Mouse (Mus musculus) forebrain, postnatal 0 days (tissue): ENCODE results near the gene Adad2. TPM values are rescaled to one million over a fixed set of nuclear protein-coding genes. Genes with fewer than 3 reads are reported as not detected.

Experiments used
- ATAC-seq: fragments of 200-750 bp; cut with Nextera tagmentation; 2 replicates; pipeline ENCODE4 v1.8.0; 2017; ENCODE audit warnings: mild to moderate bottlenecking, moderate library complexity
- DNase-seq: peaks from one replicate; pipeline ENCODE4 v3.0.0-alpha.2; 2015
- H3K27ac ChIP-seq: fragments of 300-500 bp; sonication (generic); 2 replicates; pipeline ENCODE4 v1.5.1; 2014; ENCODE audit warnings: low read depth, mild to moderate bottlenecking, antibody characterized with exemption, low read length, moderate library complexity, mixed read lengths
- H3K27me3 ChIP-seq: fragments of 300-500 bp; sonication (generic); 2 replicates; pipeline ENCODE4 v1.6.1; 2014; ENCODE audit warnings: mild to moderate bottlenecking, low read length, mixed read lengths; ENCODE audit not compliant: insufficient read depth
- H3K36me3 ChIP-seq: fragments of 300-500 bp; sonication (generic); 2 replicates; pipeline ENCODE4 v1.6.1; 2014; ENCODE audit warnings: mild to moderate bottlenecking, moderate library complexity; ENCODE audit not compliant: insufficient read depth
- H3K4me1 ChIP-seq: fragments of 300-500 bp; sonication (generic); 2 replicates; pipeline ENCODE4 v1.6.1; 2014; ENCODE audit warnings: antibody characterized with exemption; ENCODE audit not compliant: insufficient read depth
- H3K4me2 ChIP-seq: fragments of 300-500 bp; sonication (generic); 2 replicates; pipeline ENCODE4 v1.6.1; 2014; ENCODE audit warnings: low read depth, mild to moderate bottlenecking, moderate library complexity
- H3K4me3 ChIP-seq: fragments of 300-500 bp; sonication (generic); 2 replicates; pipeline ENCODE4 v1.5.1; 2014; ENCODE audit warnings: low read depth, low read length, mixed read lengths
- H3K9ac ChIP-seq: fragments of 300-500 bp; sonication (generic); 2 replicates; pipeline ENCODE4 v1.6.1; 2014; ENCODE audit warnings: mild to moderate bottlenecking
- H3K9me3 ChIP-seq: fragments of 300-500 bp; sonication (generic); 2 replicates; pipeline ENCODE4 v1.6.1; 2016; ENCODE audit warnings: low read length
- CTCF ChIP-seq: sonication (generic); IDR thresholded peaks from 2 replicates; pipeline ENCODE4 v1.5.1; 2016; ENCODE audit warnings: antibody characterized with exemption, control low read depth, low read depth
- WGBS: fragments of 180-500 bp; shearing (Covaris S2); extraction: QIAGEN DNeasy Blood & Tissue Kit; methylation state at CpG from one replicate; pipeline ENCODE4 v1.1.7; 2014; 5-methylcytosine and 5-hydroxymethylcytosine counted together
- polyA plus RNA-seq: library from polyadenylated mRNA; unstranded; fragments of >200 nt; fragmentation: Nextera tagmentation; extraction: Ambion mirVana; gene quantifications from 2 replicates; pipeline ENCODE4 v1.2.1, GENCODE M21; 2015
- total RNA-seq: library from RNA; depleted of rRNA; stranded (reverse); fragments of >200 nt; gene quantifications from 2 replicates; pipeline ENCODE4 v1.2.3, GENCODE M21; 2014

The Adad2 gene
- total and polyA plus RNA-seq, 2 experiments from 2014 or later, result 0.16 TPM; not detected in 1

DNA sequence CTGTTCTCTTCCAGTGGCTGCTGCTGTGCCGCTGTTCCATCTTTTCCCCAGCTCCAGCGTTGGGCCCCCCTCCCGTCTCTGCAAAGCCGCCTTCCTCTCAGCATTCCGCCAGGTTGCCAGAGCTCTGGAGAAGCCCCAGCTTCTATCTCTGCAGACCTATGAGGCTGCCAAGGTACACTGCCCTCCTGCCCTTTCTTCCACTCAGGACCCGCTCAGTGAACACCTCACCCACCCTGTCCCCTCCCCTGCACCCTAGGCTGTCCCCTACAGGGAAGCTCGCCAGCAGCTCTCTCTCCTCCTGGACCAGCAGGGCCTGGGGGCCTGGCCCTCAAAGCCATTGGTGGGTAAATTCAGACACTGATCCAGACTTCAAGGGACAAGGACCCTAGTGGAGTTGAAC is 3.8 kb downstream of the Adad2 start:
- H3K9ac ChIP-seq, result no peak overlapping the region
- no peaks in the 10 kb centered on the region for H3K27me3 ChIP-seq
- H3K27ac ChIP-seq, result no peak overlapping the region
- no peaks in the 10 kb centered on the region for H3K4me1 ChIP-seq
- 77% methylated on average over 6 of the region's 7 CpGs for WGBS
- TF ChIP-seq CTCF, result no peak
- DNase-seq (no peak), ATAC-seq (no peak)
- no peaks in the 10 kb centered on the region for H3K36me3 ChIP-seq
- H3K4me3 ChIP-seq, result no peak overlapping the region
- H3K9me3 ChIP-seq, result no peaks in the 10 kb centered on the region
- no peak overlapping the region for H3K4me2 ChIP-seq

DNA sequence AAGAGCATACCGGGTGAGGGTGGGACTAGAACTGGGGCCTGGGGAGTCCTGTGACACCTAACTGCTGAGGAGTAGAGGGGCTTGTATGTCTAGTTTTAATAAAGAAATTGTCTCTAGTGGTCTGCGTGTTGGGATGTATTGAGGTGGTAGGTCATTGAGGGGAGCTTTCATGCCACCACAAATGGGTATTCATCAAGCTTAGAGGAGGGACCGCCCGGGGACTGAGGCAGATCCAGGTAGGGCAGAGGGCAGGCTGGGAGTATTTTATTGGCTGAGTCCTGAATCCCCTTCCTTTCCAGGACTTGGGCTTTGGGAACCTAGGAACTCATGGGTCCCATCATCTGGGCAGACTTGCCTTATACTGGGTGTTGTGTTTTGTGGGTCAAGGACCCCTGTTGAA is 4.3 kb downstream of the Adad2 start:
- Histone ChIP-seq H3K27me3 (no peaks in the 10 kb centered on the region), H3K4me3 (no peak overlapping the region), H3K4me1 (no peaks in the 10 kb centered on the region), H3K9ac (no peak overlapping the region), H3K36me3 (no peaks in the 10 kb centered on the region), H3K9me3 (no peaks in the 10 kb centered on the region), H3K27ac (no peak overlapping the region), H3K4me2 (no peak overlapping the region)
- WGBS, result 88% methylated on average over 4 of the region's 4 CpGs
- no peak for ATAC-seq
- no peak for DNase-seq
- no peak for TF ChIP-seq CTCF

DNA sequence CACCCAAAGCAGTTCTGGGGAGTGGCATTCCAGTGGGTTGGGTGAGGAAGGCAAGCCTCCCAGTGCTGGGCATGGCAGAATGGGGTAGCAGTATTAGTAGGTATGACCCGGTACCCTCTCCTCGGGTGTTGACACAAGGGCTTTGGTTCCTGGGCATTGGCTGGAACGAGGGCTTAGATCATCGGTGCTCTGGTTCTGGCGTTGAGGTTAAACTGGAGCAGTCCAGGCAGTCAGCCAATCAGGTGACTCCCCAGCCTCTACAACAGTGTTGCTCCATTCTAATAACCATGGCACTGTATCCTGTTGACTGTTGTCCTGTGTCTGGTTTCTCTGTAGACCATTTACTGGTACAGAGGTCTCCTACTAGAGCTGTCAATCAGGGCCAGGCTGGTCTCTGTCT is 5.0 kb downstream of the Adad2 start:
- no peaks in the 10 kb centered on the region for H3K9me3 ChIP-seq
- no peak overlapping the region for H3K4me3 ChIP-seq
- H3K4me1 ChIP-seq, result no peaks in the 10 kb centered on the region
- no peak overlapping the region for H3K4me2 ChIP-seq
- TF ChIP-seq CTCF, result no peak
- DNase-seq (no peak), ATAC-seq (no peak)
- 89% methylated on average over 5 of the region's 5 CpGs for WGBS
- H3K9ac ChIP-seq, result no peak overlapping the region
- H3K27me3 ChIP-seq, result no peaks in the 10 kb centered on the region
- H3K36me3 ChIP-seq, result no peaks in the 10 kb centered on the region
- no peak overlapping the region for H3K27ac ChIP-seq

DNA sequence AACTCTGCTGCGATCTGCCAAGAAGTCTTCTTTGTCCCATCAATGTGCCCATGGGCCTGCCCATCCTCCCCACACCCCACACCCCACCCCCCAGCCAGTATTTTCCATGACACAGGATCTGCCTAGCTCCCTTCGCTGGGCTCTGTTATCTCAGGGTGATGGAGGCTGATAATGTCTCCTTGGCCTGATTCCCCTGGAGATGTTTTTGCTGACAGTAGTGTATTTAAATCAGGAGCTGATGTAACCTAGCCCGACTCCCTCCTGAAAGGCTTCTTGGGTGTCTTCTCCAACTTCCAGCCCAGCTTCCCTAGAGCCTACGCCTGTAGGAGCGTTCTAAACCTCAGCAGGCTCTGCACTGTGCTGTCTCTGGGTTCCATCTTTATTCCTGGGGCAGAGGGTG is 6.3 kb downstream of the Adad2 start:
- DNase-seq, result no peak
- no peak for TF ChIP-seq CTCF
- Histone ChIP-seq H3K4me2 (no peak overlapping the region), H3K9ac (no peak overlapping the region), H3K4me1 (no peaks in the 10 kb centered on the region), H3K27ac (no peak overlapping the region), H3K4me3 (no peak overlapping the region), H3K9me3 (no peaks in the 10 kb centered on the region), H3K36me3 (no peaks in the 10 kb centered on the region), H3K27me3 (no peaks in the 10 kb centered on the region)
- 65% methylated on average over 5 of the region's 5 CpGs for WGBS
- ATAC-seq, result no peak

GRCm38 (mm10) chr8:119620116-119620840 is 7.7 kb downstream of the Adad2 start:
- 75% methylated on average over 6 of the region's 6 CpGs for WGBS
- DNase-seq (no peak), ATAC-seq (no peak)
- no peak overlapping the region for H3K4me2 ChIP-seq
- H3K4me3 ChIP-seq, result no peak overlapping the region
- no peaks in the 10 kb centered on the region for H3K27me3 ChIP-seq
- no peaks in the 10 kb centered on the region for H3K4me1 ChIP-seq
- no peak for TF ChIP-seq CTCF
- H3K9ac ChIP-seq, result no peak overlapping the region
- no peak overlapping the region for H3K27ac ChIP-seq
- H3K36me3 ChIP-seq, result no peaks in the 10 kb centered on the region
- H3K9me3 ChIP-seq, result no peaks in the 10 kb centered on the region

- Histone ChIP-seq H3K27ac (no peak overlapping the region), H3K4me3 (no peak overlapping the region), H3K27me3 (no peaks in the 10 kb centered on the region), H3K4me2 (no peak overlapping the region), H3K4me1 (no peaks in the 10 kb centered on the region), H3K9ac (no peak overlapping the region), H3K9me3 (no peaks in the 10 kb centered on the region), H3K36me3 (no peaks in the 10 kb centered on the region)
- DNase-seq, result no peak
- TF ChIP-seq CTCF, result no peak
- no peak for ATAC-seq
- 85% methylated on average over 14 of the region's 14 CpGs for WGBS
These were observed 8.4 kb downstream of the Adad2 start for GRCm38 (mm10) chr8:119620848-119621465.

GRCm38 (mm10) chr8:119622555-119622954 is 10.0 kb downstream of the Adad2 start:
- no peak for TF ChIP-seq CTCF
- H3K4me1 ChIP-seq, result no peaks in the 10 kb centered on the region
- DNase-seq, result no peak

More at GRCm38 (mm10) chr8:119622555-119622954, 10.0 kb downstream of the Adad2 start:
- 59% methylated on average over 4 of the region's 4 CpGs for WGBS
- H3K9me3 ChIP-seq, result no peaks in the 10 kb centered on the region
- H3K36me3 ChIP-seq, result no peaks in the 10 kb centered on the region
- H3K4me3 ChIP-seq, result no peak overlapping the region
- H3K27ac ChIP-seq, result no peak overlapping the region
- no peak overlapping the region for H3K9ac ChIP-seq
- H3K4me2 ChIP-seq, result no peak overlapping the region
- ATAC-seq, result no peak
- H3K27me3 ChIP-seq, result no peaks in the 10 kb centered on the region
